Mouse (Mus musculus) right cerebral cortex, adult 18-20 months (tissue): Measurements from ENCODE around the gene Shc1.
A peak's percentile ranks its signal among the peaks of the same experiment; 100 is the strongest.

Experiments used
- DNase-seq: peaks from one replicate; pipeline ENCODE4 v3.0.0; 2022; ENCODE audit warnings: mixed read lengths

Gene Shc1

DNA sequence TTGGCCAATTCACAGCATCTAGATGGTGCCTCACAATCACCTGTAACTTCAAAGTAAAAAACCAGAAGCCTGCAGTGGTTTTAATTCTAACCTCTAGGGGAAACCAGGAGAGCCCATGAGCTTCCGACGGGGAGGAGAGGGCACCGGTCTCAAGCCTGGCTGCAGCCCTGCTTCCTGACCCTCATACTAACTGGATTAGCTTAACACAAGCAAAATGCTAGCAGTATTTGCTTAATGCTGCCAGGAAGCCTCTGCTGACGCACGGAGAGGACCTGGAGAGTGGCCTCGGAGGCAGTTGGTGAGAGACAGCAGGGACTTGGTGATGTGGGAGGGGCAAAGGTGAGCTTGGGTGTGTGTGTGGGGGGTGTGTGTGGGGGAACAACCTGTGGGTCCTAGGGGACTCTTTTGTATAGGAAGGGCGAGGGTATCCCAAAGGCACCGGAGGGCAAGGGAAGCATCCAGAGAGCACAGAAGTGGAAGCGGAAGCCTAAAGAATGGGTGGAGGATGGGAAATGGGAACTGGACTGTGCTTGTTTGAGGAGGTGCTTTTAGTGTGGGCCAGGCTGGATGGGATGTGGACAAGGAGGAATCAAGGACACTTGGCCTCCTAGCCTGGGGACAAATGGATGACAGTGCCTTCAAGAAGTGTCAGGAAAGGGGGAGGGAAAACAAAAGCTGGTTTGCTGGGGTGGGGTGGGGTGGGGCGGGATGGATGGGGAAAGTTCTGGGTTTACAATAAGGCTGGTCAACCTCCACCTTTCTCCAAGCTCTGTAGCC, 36.3 kb downstream of the Shc1 start, which contains the start of gene Pmvk:
Gene Pmvk (plus strand): TSS at position 141 of the 777 bp plus-strand sequence.
- DNase-seq: no peak

- no peak for DNase-seq
Observed at GRCm38 (mm10) chr3:89455786-89456285, 37.6 kb downstream of the Shc1 start.

- DNase-seq: no peak
Observed at GRCm38 (mm10) chr3:89456726-89457665, 38.8 kb downstream of the Shc1 start.

DNA sequence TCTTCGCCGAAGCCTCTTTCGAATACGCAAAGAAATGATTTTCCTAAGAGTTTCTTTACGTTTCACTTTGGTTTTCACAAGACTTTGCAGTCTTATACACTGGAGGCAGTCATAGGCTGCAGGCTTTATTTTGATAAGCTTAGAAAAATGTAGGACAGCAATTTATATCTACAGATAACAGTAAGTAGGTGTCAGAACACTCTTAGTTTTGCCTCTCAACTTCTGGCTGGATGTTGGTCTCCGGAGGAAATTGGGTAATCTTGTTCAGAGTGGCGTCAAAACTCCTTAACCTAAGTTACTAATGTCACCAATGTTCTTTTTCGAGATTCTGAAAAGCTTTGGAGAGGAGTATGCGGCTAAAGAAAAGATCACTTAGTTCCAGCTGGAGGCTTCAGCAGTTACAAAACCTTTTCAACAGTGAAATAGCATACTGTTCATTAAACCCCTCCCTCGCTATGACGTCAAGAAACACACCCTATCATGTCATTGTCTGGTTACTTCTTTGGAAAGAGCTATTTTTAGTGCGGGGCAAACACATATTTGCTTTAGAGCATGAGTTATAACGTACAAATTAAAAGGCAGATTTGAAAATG, 40.2 kb downstream of the Shc1 start:
- DNase-seq: no peak

GRCm38 (mm10) chr3:89458965-89459807, 40.9 kb downstream of the Shc1 start:
- peak; percentile 91 for DNase-seq

DNA sequence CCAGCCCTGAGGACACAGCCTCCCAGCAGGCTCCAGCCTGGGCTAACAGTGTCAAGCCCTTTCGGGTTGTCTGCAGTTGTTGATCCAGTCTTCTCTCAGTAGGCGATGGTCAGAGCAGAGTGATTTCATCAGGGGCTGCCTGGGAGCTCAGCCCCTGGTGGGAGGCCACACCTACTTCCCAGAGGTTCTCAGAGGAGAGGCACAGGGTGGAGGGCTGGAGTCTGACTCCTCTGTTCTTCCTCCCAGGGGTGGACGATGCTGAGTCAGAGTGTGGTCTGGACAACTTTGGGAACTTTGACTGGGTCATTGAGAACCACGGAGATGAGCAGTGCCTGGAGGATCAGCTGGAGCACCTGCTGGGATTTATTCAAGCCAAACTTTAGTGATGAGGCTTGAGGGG, 50.0 kb downstream of the Shc1 start:
- no peak for DNase-seq

DNA sequence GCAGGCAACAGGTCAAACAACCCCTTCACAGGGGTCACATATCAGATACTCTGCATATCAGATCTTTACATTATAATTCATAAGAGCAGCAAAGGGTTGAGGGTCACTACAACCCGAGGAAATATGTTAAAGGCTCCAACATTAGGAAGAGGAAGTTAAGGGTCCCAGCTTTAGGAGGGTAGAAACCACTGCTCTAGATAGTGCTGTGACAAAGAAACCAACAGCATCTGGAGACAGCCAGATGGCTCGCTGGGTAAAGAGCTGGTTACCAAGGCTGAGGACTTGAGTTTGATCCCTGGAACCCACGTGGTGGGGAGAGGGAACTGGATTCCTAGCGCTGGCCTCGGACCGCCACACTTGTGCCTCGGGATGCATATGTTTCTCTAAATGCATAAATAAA, 54.0 kb downstream of the Shc1 start:
- no peak for DNase-seq

DNA sequence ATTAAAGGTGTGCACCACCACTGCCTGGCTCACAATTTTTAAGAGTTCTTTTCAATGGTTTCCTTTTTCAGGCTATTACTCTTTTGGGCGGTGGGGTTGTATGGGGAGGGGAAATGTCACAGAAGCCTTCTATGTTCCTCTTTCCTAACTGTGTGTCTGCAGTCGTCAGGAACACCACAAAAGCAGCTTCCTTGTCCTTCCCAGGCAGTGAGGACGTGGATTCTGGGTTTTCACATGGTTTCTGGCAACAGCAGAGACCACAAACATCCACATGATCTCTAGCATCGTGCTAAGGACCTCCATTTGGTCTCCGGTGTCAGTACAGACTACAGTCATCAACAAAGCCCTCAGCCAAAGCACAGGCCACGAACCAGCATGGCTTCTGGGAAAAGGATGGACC, 55.6 kb downstream of the Shc1 start:
- no peak for DNase-seq

DNA sequence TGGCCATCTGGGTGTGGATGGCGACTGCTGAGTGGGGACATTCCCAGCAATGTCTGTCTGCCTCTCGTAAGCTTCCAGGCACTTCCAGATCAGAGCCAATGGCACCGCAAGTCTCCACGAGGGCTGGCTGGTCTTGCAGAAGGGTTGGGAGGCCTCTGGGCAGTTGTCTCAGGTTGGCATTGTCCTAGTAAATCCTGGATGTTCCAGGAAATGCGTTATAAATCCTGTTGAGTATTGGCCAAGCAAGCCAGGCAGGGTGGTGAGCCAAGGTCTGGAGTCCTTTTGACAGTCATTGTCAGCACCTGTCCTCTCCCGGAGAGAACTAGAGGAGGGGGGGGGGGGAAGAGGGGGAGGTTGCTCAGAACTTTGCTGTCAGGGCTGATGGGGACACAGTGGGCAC, 60.8 kb downstream of the Shc1 start:
- DNase-seq: no peak
